Mouse (Mus musculus): ENCODE measurements around the gene Serpina7. TPM values are rescaled to one million over a fixed set of nuclear protein-coding genes. Genes with fewer than 3 reads are reported as not detected.

Serpina7 gene
- polyA plus RNA-seq, 1 experiment from 2014 or later, result not detected

DNA sequence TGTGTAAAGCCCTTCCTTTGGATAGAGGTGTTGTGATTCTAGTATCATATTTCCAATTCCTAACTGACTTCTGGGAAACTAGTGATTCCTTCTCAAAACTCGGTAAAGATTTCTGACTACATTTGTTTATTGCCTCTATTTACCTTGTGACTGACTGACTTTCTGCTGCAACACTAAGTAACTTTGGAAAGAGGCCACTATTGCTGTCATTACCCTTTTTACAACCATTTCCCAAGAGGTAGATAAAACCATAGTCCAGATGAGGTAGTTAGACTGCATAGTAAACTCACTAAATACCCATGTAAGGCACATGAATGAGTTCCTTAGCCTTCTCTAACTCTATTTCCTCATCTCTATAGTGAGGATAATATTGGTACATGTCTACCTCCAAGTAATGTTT, 43.9 kb downstream of the Serpina7 start:
- H3K4me1 ChIP-seq (ENCODE audit: control insufficient read depth, insufficient read depth, low read length), result no peaks in the 10 kb centered on the region
- no peak for DNase-seq (ENCODE audit: low spot score)
- H3K36me3 ChIP-seq (replicated peaks; ENCODE audit: control insufficient read depth, insufficient read depth, low read depth, low read length), result no peaks in the 10 kb centered on the region
- no peak overlapping the region for H3K4me2 ChIP-seq (ENCODE audit: low read depth, low read length)
- no peaks in the 10 kb centered on the region for H3K27me3 ChIP-seq (ENCODE audit: control insufficient read depth, insufficient read depth, low read length)
- H3K9ac ChIP-seq (replicated peaks; ENCODE audit: low read length), result no peak overlapping the region
- ATAC-seq (replicated peaks; ENCODE audit: insufficient number of reproducible peaks, low FRiP score, low TSS enrichment, low read depth), result no peak
- no peak overlapping the region for H3K27ac ChIP-seq (replicated peaks; ENCODE audit: low read depth, low read length)
- 88% methylated on average over 1 of the region's 1 CpGs for WGBS
- H3K9me3 ChIP-seq (replicated peaks; ENCODE audit: control insufficient read depth, low read length), result no peaks in the 10 kb centered on the region
- no peak overlapping the region for H3K4me3 ChIP-seq (ENCODE audit: low read depth, low read length)

DNA sequence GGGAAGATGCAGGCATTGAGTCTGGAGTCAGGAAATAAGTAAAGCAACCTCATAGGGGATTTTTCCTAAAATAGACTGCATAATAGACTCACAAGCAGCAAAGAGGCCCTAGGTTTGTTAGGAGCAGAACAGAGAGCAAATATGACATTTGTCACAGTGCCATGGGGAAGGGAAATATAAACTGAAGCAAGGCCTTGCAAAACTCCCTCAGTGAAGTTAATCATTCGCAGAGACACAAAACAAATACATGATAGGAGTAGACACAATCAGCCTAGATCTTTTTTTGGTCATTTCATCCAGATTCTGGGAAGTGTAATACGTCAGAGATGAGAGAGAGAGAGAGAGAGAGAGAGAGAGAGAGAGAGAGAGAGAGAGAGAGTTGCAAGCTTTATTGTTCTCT, 45.7 kb downstream of the Serpina7 start:
- ATAC-seq (replicated peaks; ENCODE audit: insufficient number of reproducible peaks, low FRiP score, low TSS enrichment, low read depth) (no peak), DNase-seq (ENCODE audit: low spot score) (no peak)
- Histone ChIP-seq H3K36me3 (replicated peaks; ENCODE audit: control insufficient read depth, insufficient read depth, low read depth, low read length) (no peaks in the 10 kb centered on the region), H3K9me3 (replicated peaks; ENCODE audit: control insufficient read depth, low read length) (no peaks in the 10 kb centered on the region), H3K4me2 (ENCODE audit: low read depth, low read length) (no peak overlapping the region), H3K4me3 (ENCODE audit: low read depth, low read length) (no peak overlapping the region), H3K27ac (replicated peaks; ENCODE audit: low read depth, low read length) (no peak overlapping the region), H3K9ac (replicated peaks; ENCODE audit: low read length) (no peak overlapping the region), H3K27me3 (ENCODE audit: control insufficient read depth, insufficient read depth, low read length) (no peaks in the 10 kb centered on the region), H3K4me1 (ENCODE audit: control insufficient read depth, insufficient read depth, low read length) (no peaks in the 10 kb centered on the region)
- WGBS, result 82% methylated on average over 2 of the region's 2 CpGs

DNA sequence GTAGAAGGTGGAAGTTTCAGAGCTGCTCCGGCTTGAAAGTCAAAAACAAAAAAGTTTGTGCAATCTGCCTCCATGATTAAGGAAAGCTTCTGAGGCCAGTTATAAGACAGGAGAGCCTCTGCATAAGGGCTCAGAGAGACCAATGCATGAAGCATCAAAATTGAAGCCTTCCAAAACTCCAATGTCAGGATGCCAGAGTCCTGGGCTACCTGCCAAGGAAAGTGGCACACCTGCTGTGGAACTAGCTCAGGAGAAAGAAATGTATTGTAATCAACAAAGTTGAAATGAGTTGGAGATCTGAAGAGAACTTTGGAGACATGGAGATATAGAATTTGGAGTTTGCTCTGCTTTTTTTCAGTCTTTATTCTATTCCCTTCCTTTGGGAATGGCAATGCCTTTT, 47.4 kb downstream of the Serpina7 start:
- Histone ChIP-seq H3K9ac (replicated peaks; ENCODE audit: low read length) (no peak overlapping the region), H3K27ac (replicated peaks; ENCODE audit: low read depth, low read length) (no peak overlapping the region), H3K27me3 (ENCODE audit: control insufficient read depth, insufficient read depth, low read length) (no peaks in the 10 kb centered on the region), H3K36me3 (replicated peaks; ENCODE audit: control insufficient read depth, insufficient read depth, low read depth, low read length) (no peaks in the 10 kb centered on the region), H3K4me1 (ENCODE audit: control insufficient read depth, insufficient read depth, low read length) (no peaks in the 10 kb centered on the region), H3K4me3 (ENCODE audit: low read depth, low read length) (no peak overlapping the region), H3K9me3 (replicated peaks; ENCODE audit: control insufficient read depth, low read length) (no peaks in the 10 kb centered on the region), H3K4me2 (ENCODE audit: low read depth, low read length) (no peak overlapping the region)
- no peak for DNase-seq (ENCODE audit: low spot score)
- 85% methylated on average over 1 of the region's 1 CpGs for WGBS
- no peak for ATAC-seq (replicated peaks; ENCODE audit: insufficient number of reproducible peaks, low FRiP score, low TSS enrichment, low read depth)

Other genes starting within 250 kb of the Serpina7 start
- 12.1 and 14.0 TPM in 2 replicates for gene Nrk, start 170.8 kb downstream of the Serpina7 start, polyA plus RNA-seq (2014; fragmentation: Nextera tagmentation; extraction: Ambion mirVana)
- gene 4930513O06Rik, start 1.0 kb upstream of the Serpina7 start, polyA plus RNA-seq (2014; fragmentation: Nextera tagmentation; extraction: Ambion mirVana), result not detected in 2 replicates
- not detected in 2 replicates for gene 4933428M09Rik, start 94.0 kb upstream of the Serpina7 start, polyA plus RNA-seq (2014; fragmentation: Nextera tagmentation; extraction: Ambion mirVana)
- 29.9 and 32.8 TPM in 2 replicates for gene Mum1l1, start 124.8 kb upstream of the Serpina7 start, polyA plus RNA-seq (2014; fragmentation: Nextera tagmentation; extraction: Ambion mirVana)
- gene Trap1a, start 248.4 kb upstream of the Serpina7 start, polyA plus RNA-seq (2014; fragmentation: Nextera tagmentation; extraction: Ambion mirVana), result not detected in 2 replicates